8 mouse cellular contexts compared by ENCODE assay signal in genomic region chr2:157751589-157752373, GRCm38 (mm10). TPM values are rescaled to one million over a fixed set of nuclear protein-coding genes. Genes with fewer than 3 reads are reported as not detected.
A peak's percentile ranks its signal among the peaks of the same experiment; 100 is the strongest.
DNase-seq lines count a peak whose midpoint lies in the region; ATAC-seq and TF ChIP-seq lines count a peak whose summit lies in the region.

No protein-coding gene starts in this region.

- no peaks in the 10 kb centered on the region for H3K27me3 ChIP-seq in intestine, embryonic 16.5 days (replicated peaks; ENCODE audit: control insufficient read depth, insufficient read depth, low read length)
- H3K27me3 ChIP-seq in midbrain, postnatal 0 days (ENCODE audit: insufficient read depth, low read length): no peaks in the 10 kb centered on the region

- 63% methylated on average over 22 of the region's 22 CpGs for WGBS in intestine, embryonic 16.5 days
- WGBS in midbrain, postnatal 0 days: 14% methylated on average over 22 of the region's 22 CpGs

- H3K27ac ChIP-seq in intestine, embryonic 16.5 days (ENCODE audit: low read length): peak overlapping the region; percentile 40
- H3K27ac ChIP-seq in midbrain, postnatal 0 days (ENCODE audit: low read depth, low read length): peak overlapping the region; percentile 67

- H3K9me3 ChIP-seq in intestine, embryonic 16.5 days (ENCODE audit: control insufficient read depth, low read length): no peaks in the 10 kb centered on the region
- no peaks in the 10 kb centered on the region for H3K9me3 ChIP-seq in midbrain, postnatal 0 days (ENCODE audit: low read length)

- ATAC-seq in intestine, embryonic 16.5 days: peak; percentile 89
- peak; percentile 78 for ATAC-seq in midbrain, postnatal 0 days (ENCODE audit: low FRiP score)

- DNase-seq in adrenal gland, adult 8-10 months: peak; percentile 12
- DNase-seq in cerebellum, postnatal 36 days: peak; percentile 71 to 75
- peak; percentile 71 to 76 for DNase-seq in heart, adult 18-20 months
- peak; percentile 37 to 51 for DNase-seq in left cerebral cortex, postnatal 36 days (ENCODE audit: low spot score in 2 of 2)
- DNase-seq in midbrain, postnatal 0 days (ENCODE audit: low spot score): peak; percentile 92
- DNase-seq in natural killer cell, adult 2 months (ENCODE audit: low spot score in 2 of 2): no peak
- DNase-seq in embryo, embryonic 10 days (ENCODE audit: low spot score): no peak

- H3K4me3 ChIP-seq in intestine, embryonic 16.5 days (ENCODE audit: low read length): no peak overlapping the region
- H3K4me3 ChIP-seq in midbrain, postnatal 0 days (ENCODE audit: low read depth, low read length): no peak overlapping the region

- no peaks in the 10 kb centered on the region for H3K36me3 ChIP-seq in intestine, embryonic 16.5 days (ENCODE audit: control insufficient read depth, insufficient read depth, low read length)
- no peaks in the 10 kb centered on the region; the same call in 1 of the 2 replicates for H3K36me3 ChIP-seq in midbrain, postnatal 0 days (ENCODE audit: insufficient read depth, low read length)

- peaks cover 13% of the 10 kb centered on the region for H3K4me1 ChIP-seq in intestine, embryonic 16.5 days (ENCODE audit: control insufficient read depth, insufficient read depth, low read length)
- peaks cover 18% of the 10 kb centered on the region for H3K4me1 ChIP-seq in midbrain, postnatal 0 days (ENCODE audit: insufficient read depth, low read length)

- intact Hi-C loops in left cerebral cortex, postnatal 36 days (cut with DNase I): no loop called here

- no peak for TF ChIP-seq CTCF in midbrain, postnatal 0 days (IDR thresholded peaks at IDR 0.05)

- no peak overlapping the region; the same call in 1 of the 2 replicates for H3K9ac ChIP-seq in intestine, embryonic 16.5 days (ENCODE audit: low read depth, low read length)
- peak overlapping the region; percentile 44; the same call in 1 of the 2 replicates for H3K9ac ChIP-seq in midbrain, postnatal 0 days (replicated peaks; ENCODE audit: low read length, poor library complexity, severe bottlenecking)

- H3K4me2 ChIP-seq in intestine, embryonic 16.5 days (ENCODE audit: low read depth, low read length): no peak overlapping the region
- peak overlapping the region; percentile 38 for H3K4me2 ChIP-seq in midbrain, postnatal 0 days (ENCODE audit: low read depth, low read length, poor library complexity, severe bottlenecking)

RNA-seq across cellular contexts. Expression of gene Ctnnbl1, which starts 14.6 kb away (rescaled TPM):
- total RNA-seq in adrenal gland, adult 8-10 months (2022): 10 to 100 TPM; 16.6 to 28.6 (median 21.0) TPM
- total RNA-seq in heart, adult 18-20 months (2021): 10 to 100 TPM; 11.6 TPM
- 40.3 and 48.2 TPM in 2 replicates for polyA plus RNA-seq in intestine, embryonic 16.5 days (2015; fragmentation: Nextera tagmentation; extraction: Ambion mirVana)
- 10 to 100 TPM; 27.1 to 29.6 TPM for total RNA-seq in left cerebral cortex, postnatal 36 days (2021)
- total RNA-seq in midbrain, postnatal 0 days (2014; rRNA removed): 33.7 and 40.0 TPM in 2 replicates
- 44.7 and 45.5 TPM in 2 replicates for polyA plus RNA-seq in midbrain, postnatal 0 days (2015; fragmentation: Nextera tagmentation; extraction: Ambion mirVana)

Comparison
In these comparisons a context has a peak if more than half of its experiments do, and no peak if none do; other contexts are left out.
1. DNase-seq: peak in adrenal gland, adult 8-10 months (single experiment), cerebellum, postnatal 36 days (2 of 2), heart, adult 18-20 months (2 of 2), left cerebral cortex, postnatal 36 days (2 of 2) and midbrain, postnatal 0 days (single experiment); none in natural killer cell, adult 2 months (0 of 2) and embryo, embryonic 10 days (single experiment).